Comparison of ENCODE assay signal across 25 mouse cellular contexts in genomic region chr11:83854707-83855106, GRCm38 (mm10). TPM values are rescaled to one million over a fixed set of nuclear protein-coding genes. Genes with fewer than 3 reads are reported as not detected.
DNase-seq lines count a peak whose midpoint lies in the region; ATAC-seq and TF ChIP-seq lines count a peak whose summit lies in the region.
"Had no signal": no experiment of that assay in that cellular context is flagged by ENCODE, and none has a peak within 500 bp of the region (broad histone marks: within the 10 kb centered on the region; RNA-seq: fewer than 3 reads in every experiment).

No protein-coding gene starts in this region.

- peaks cover 4% of the 10 kb centered on the region; the same call in 1 of the 2 replicates for H3K36me3 ChIP-seq in kidney, embryonic 16.5 days (ENCODE audit: insufficient read depth, low read length)
- no peaks in the 10 kb centered on the region for H3K36me3 ChIP-seq in lung, postnatal 0 days (ENCODE audit: insufficient read depth, low read length)
- no peaks in the 10 kb centered on the region for H3K36me3 ChIP-seq in intestine, embryonic 16.5 days (ENCODE audit: control insufficient read depth, insufficient read depth, low read length)
- H3K36me3 ChIP-seq: embryonic facial prominence, embryonic 12.5 days; forebrain, embryonic 12.5 days; heart, embryonic 13.5 days; liver, embryonic 15.5 days had no signal

- peaks cover 8% of the 10 kb centered on the region; the same call in 1 of the 2 replicates for H3K4me1 ChIP-seq in kidney, embryonic 16.5 days (ENCODE audit: insufficient read depth, low read length)
- H3K4me1 ChIP-seq in lung, postnatal 0 days (ENCODE audit: insufficient read depth, low read depth, low read length), result no peaks in the 10 kb centered on the region
- H3K4me1 ChIP-seq in intestine, embryonic 16.5 days (ENCODE audit: control insufficient read depth, insufficient read depth, low read length), result no peaks in the 10 kb centered on the region
- H3K4me1 ChIP-seq: liver, embryonic 15.5 days had no signal

- peak overlapping the region; percentile 64 for H3K27ac ChIP-seq in kidney, embryonic 16.5 days (ENCODE audit: low read length)
- H3K27ac ChIP-seq in lung, postnatal 0 days (ENCODE audit: low read length), result no peak overlapping the region
- no peak overlapping the region for H3K27ac ChIP-seq in intestine, embryonic 16.5 days (ENCODE audit: low read length)
- H3K27ac ChIP-seq: embryonic facial prominence, embryonic 12.5 days; forebrain, embryonic 12.5 days; heart, adult 2 months; heart, embryonic 13.5 days; hindbrain, postnatal 0 days; liver, embryonic 15.5 days; macrophage had no signal

- peak overlapping the region; percentile 57 for H3K4me2 ChIP-seq in kidney, embryonic 16.5 days (replicated peaks; ENCODE audit: low read depth, low read length)
- peak overlapping the region; percentile 20; the same call in 1 of the 2 replicates for H3K4me2 ChIP-seq in lung, postnatal 0 days (replicated peaks; ENCODE audit: low read depth, low read length)
- 0 out of 2 replicates have a peak overlapping the region, but pooled peaks have one; percentile 14 for H3K4me2 ChIP-seq in intestine, embryonic 16.5 days (ENCODE audit: low read depth, low read length)
- H3K4me2 ChIP-seq: embryonic facial prominence, embryonic 12.5 days; forebrain, embryonic 12.5 days; heart, embryonic 13.5 days; liver, embryonic 15.5 days had no signal

- ATAC-seq in kidney, embryonic 16.5 days (ENCODE audit: low FRiP score, low TSS enrichment), result no peak
- ATAC-seq in lung, postnatal 0 days, result no peak
- ATAC-seq in intestine, embryonic 16.5 days, result no peak
- ATAC-seq: hindbrain, postnatal 0 days had no signal

- peak overlapping the region; percentile 71 for H3K9ac ChIP-seq in kidney, embryonic 16.5 days (replicated peaks; ENCODE audit: low read length)
- no peak overlapping the region for H3K9ac ChIP-seq in lung, postnatal 0 days (replicated peaks; ENCODE audit: low read depth)
- H3K9ac ChIP-seq in intestine, embryonic 16.5 days (ENCODE audit: low read depth, low read length), result no peak overlapping the region
- H3K9ac ChIP-seq: embryonic facial prominence, embryonic 12.5 days; forebrain, embryonic 12.5 days; heart, embryonic 13.5 days; liver, embryonic 15.5 days had no signal

- TF ChIP-seq CTCF in lung, postnatal 0 days (IDR thresholded peaks at IDR 0.05), result no peak

- peaks cover 57% of the 10 kb centered on the region for H3K27me3 ChIP-seq in kidney, embryonic 16.5 days (ENCODE audit: insufficient read depth, low read length)
- peaks cover 26% of the 10 kb centered on the region; the same call in 1 of the 2 replicates for H3K27me3 ChIP-seq in lung, postnatal 0 days (replicated peaks; ENCODE audit: insufficient read depth, low read length)
- peaks cover 20% of the 10 kb centered on the region for H3K27me3 ChIP-seq in intestine, embryonic 16.5 days (replicated peaks; ENCODE audit: control insufficient read depth, insufficient read depth, low read length)

- peak overlapping the region; percentile 45 for H3K4me3 ChIP-seq in kidney, embryonic 16.5 days (ENCODE audit: low read length)
- no peak overlapping the region for H3K4me3 ChIP-seq in lung, postnatal 0 days (ENCODE audit: low read depth, low read length)
- no peak overlapping the region for H3K4me3 ChIP-seq in intestine, embryonic 16.5 days (ENCODE audit: low read length)
- H3K4me3 ChIP-seq: embryonic facial prominence, embryonic 12.5 days; forebrain, embryonic 12.5 days; heart, adult 2 months; heart, embryonic 13.5 days; liver, embryonic 15.5 days had no signal

- no peak for TF ChIP-seq EP300 in lung, postnatal 0 days (IDR thresholded peaks at IDR 0.05)

- no peaks in the 10 kb centered on the region for H3K9me3 ChIP-seq in kidney, embryonic 16.5 days (ENCODE audit: low read length)
- H3K9me3 ChIP-seq in lung, postnatal 0 days (ENCODE audit: low read length), result no peaks in the 10 kb centered on the region
- no peaks in the 10 kb centered on the region for H3K9me3 ChIP-seq in intestine, embryonic 16.5 days (ENCODE audit: control insufficient read depth, low read length)
- H3K9me3 ChIP-seq: embryonic facial prominence, embryonic 12.5 days; forebrain, embryonic 12.5 days; heart, embryonic 13.5 days; liver, embryonic 15.5 days had no signal

- peak; percentile 33 for DNase-seq in embryo, embryonic 10.5 days (ENCODE audit: low spot score)
- DNase-seq in embryo, embryonic 11 days, result no peak
- DNase-seq in kidney, adult 11 months, result no peak
- no peak for DNase-seq in lung, postnatal 0 days (ENCODE audit: low spot score)
- no peak for DNase-seq in lung, postnatal 14 days
- DNase-seq in adrenal gland, adult 8-10 months, result no peak
- DNase-seq: adrenal gland, postnatal 25 days; gastrocnemius, postnatal 36 days; heart, adult 2 months; heart, postnatal 14 days; kidney, postnatal 14 days; layer of hippocampus, adult 9-11 months; liver; right cerebral cortex, postnatal 14 days; thymus, postnatal 14 days had no signal

- WGBS in kidney, embryonic 16.5 days, result 6% methylated on average over 2 of the region's 2 CpGs
- WGBS in lung, postnatal 0 days, result 7% methylated on average over 2 of the region's 2 CpGs
- 6% methylated on average over 2 of the region's 2 CpGs for WGBS in intestine, embryonic 16.5 days

RNA-seq across cellular contexts. Expression of gene Hnf1b, which starts 4.8 kb away (rescaled TPM):
- polyA plus RNA-seq in kidney, embryonic 16.5 days (2015; fragmentation: Nextera tagmentation; extraction: Ambion mirVana), result 90.9 and 104 TPM in 2 replicates
- 9.0 and 11.4 TPM in 2 replicates for polyA plus RNA-seq in lung, postnatal 0 days (2015; fragmentation: Nextera tagmentation; extraction: Ambion mirVana)
- polyA plus RNA-seq in intestine, embryonic 16.5 days (2015; fragmentation: Nextera tagmentation; extraction: Ambion mirVana), result 9.0 and 9.8 TPM in 2 replicates
- under 1 TPM in 2 of 4 experiments, not detected in 2; 0.11 to 0.12 TPM for total RNA-seq in adrenal gland, adult 8-10 months (2022)
- total RNA-seq: gastrocnemius, adult 18-20 months; gastrocnemius, postnatal 36 days; heart, adult 2 months; heart, postnatal 14 days; hindbrain, postnatal 0 days; midbrain, postnatal 0 days had no signal
- polyA plus RNA-seq: embryonic facial prominence, embryonic 12.5 days; forebrain, embryonic 12.5 days; macrophage had no signal
